Mouse (Mus musculus): ENCODE data around the gene Hsd3b4. TPM values are rescaled to one million over a fixed set of nuclear protein-coding genes. Genes with fewer than 3 reads are reported as not detected.
"Not testable (repeated sequence)": the region's sequence is repeated elsewhere in the genome, so short reads cannot be mapped to it uniquely, and the experiment has no call there.

Gene Hsd3b4
- polyA plus RNA-seq, 1 experiment: not detected

- H3K27me3 ChIP-seq (ENCODE audit: control insufficient read depth, insufficient read depth, insufficient read length); H3K4me3 ChIP-seq; H3ac ChIP-seq (ENCODE audit: control insufficient read depth, insufficient read length); H3K36me3 ChIP-seq (ENCODE audit: control insufficient read depth, insufficient read depth); H3K4me2 ChIP-seq (ENCODE audit: low read depth); H3K79me2 ChIP-seq (ENCODE audit: control insufficient read depth, insufficient read depth): not testable (repeated sequence)
Observed at GRCm38 (mm10) chr3:98471057-98471456, 39.3 kb downstream of the Hsd3b4 start.

GRCm38 (mm10) chr3:98469323-98469722 lies 41.0 kb downstream of the Hsd3b4 start:
- not testable (repeated sequence) for H3K4me3 ChIP-seq; H3K79me2 ChIP-seq (ENCODE audit: control insufficient read depth, insufficient read depth); H3ac ChIP-seq (ENCODE audit: control insufficient read depth, insufficient read length); H3K27me3 ChIP-seq (ENCODE audit: control insufficient read depth, insufficient read depth, insufficient read length); H3K4me2 ChIP-seq (ENCODE audit: low read depth); H3K36me3 ChIP-seq (ENCODE audit: control insufficient read depth, insufficient read depth)

DNA sequence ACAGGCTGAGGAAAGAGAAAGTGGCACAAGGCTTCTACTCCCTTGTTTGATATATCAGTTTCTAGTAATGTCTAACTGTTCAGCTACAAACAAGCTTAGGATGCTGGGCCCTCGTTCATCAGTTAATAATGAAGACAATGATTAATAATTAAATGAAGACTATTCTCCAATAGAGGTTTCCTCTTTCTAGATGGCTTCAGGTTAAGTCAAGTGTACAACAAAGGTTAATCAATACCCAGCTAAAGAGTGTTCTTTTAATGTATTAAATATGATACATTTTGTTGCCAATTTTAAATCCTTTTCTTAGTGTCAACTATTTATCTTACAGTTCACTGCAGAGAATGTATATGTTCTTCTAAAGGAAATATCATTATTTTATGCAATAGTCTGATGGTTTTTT lies 53.3 kb downstream of the Hsd3b4 start, which contains the start of gene Gm4450:
Gm4450 (minus strand) TSS at position 101 of the 400 bp plus-strand sequence.
- not testable (repeated sequence) for H3K27me3 ChIP-seq (ENCODE audit: control insufficient read depth, insufficient read depth, insufficient read length); H3K36me3 ChIP-seq (ENCODE audit: control insufficient read depth, insufficient read depth); H3K4me2 ChIP-seq (ENCODE audit: low read depth); H3K4me3 ChIP-seq; H3ac ChIP-seq (ENCODE audit: control insufficient read depth, insufficient read length); H3K79me2 ChIP-seq (ENCODE audit: control insufficient read depth, insufficient read depth)

GRCm38 (mm10) chr3:98453786-98454185 lies 56.5 kb downstream of the Hsd3b4 start:
- not testable (repeated sequence) for H3K4me2 ChIP-seq (ENCODE audit: low read depth); H3ac ChIP-seq (ENCODE audit: control insufficient read depth, insufficient read length); H3K27me3 ChIP-seq (ENCODE audit: control insufficient read depth, insufficient read depth, insufficient read length); H3K36me3 ChIP-seq (ENCODE audit: control insufficient read depth, insufficient read depth); H3K79me2 ChIP-seq (ENCODE audit: control insufficient read depth, insufficient read depth); H3K4me3 ChIP-seq

Other genes starting within 250 kb of the Hsd3b4 start
- not detected for gene Hmgcs2, start 230.1 kb downstream of the Hsd3b4 start, polyA plus RNA-seq (2012; fragmentation: generic; extraction: Trizol)
- 849 TPM for gene Phgdh, start 170.5 kb downstream of the Hsd3b4 start, polyA plus RNA-seq (2012; fragmentation: generic; extraction: Trizol)
- 5.3 TPM for gene Zfp697, start 128.1 kb downstream of the Hsd3b4 start, polyA plus RNA-seq (2012; fragmentation: generic; extraction: Trizol)
- gene Gm4450, start 53.4 kb downstream of the Hsd3b4 start, polyA plus RNA-seq (2012; fragmentation: generic; extraction: Trizol): not detected
- gene Gm10681, start 78.3 kb upstream of the Hsd3b4 start, polyA plus RNA-seq (2012; fragmentation: generic; extraction: Trizol): not detected
- not detected for gene Hsd3b5, start 119.7 kb upstream of the Hsd3b4 start, polyA plus RNA-seq (2012; fragmentation: generic; extraction: Trizol)
- not detected for gene Hsd3b2, start 214.0 kb upstream of the Hsd3b4 start, polyA plus RNA-seq (2012; fragmentation: generic; extraction: Trizol)